Mouse (Mus musculus): ENCODE data around the gene Stat6. TPM values are rescaled to one million over a fixed set of nuclear protein-coding genes. Genes with fewer than 3 reads are reported as not detected.

The Stat6 gene
- polyA plus RNA-seq, 1 experiment from 2014 or later, result 4.3 TPM

DNA sequence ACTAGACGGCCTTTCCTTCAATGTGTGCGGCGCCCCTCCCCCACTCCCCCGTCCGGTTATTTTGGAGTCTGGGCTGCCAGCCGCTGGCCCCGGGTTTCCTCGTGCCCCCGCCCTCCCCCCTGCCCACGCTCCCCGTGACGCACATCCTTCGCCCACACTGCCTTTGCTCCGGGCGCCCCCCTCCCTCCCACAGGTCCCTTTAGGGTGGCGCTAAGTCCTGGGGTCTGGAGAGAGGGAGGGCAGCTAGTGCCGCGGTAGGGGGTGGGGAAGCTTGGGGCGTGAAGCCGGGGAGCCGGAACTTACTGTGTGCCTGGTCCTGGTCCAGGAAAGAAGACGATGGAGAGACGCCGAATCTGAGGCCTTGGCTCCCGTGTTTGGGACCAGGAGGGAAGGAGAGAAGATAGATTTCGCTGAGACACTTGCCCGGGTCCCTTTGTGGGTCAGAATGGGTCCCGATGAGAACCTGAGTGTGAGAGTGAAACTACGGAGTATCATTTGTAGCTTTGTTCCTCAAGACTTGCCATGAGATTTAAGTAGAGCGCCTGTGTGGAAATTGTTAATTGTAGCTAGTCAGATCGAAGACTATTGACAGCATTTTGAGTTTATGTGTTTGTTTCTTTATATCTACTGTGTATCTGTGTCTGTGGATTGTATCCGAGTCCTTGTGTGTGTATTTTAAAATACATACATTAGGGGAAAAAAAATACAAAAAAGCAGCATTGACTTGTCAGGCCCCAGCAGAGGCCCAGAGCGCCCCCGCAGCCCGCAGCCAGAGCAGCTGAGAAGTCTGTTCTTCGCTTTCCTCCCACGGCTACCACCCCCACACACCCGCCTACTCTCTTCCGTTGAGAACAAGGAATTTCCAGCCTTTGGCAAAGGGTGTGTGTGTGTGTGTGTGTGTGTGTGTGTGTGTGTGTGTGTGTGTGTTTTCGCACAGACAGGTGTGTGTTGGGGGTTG is 25.6 kb downstream of the Stat6 start, which contains the start of gene Nab2:
Nab2 (minus strand) TSS at position 476 of the 958 bp plus-strand sequence.
- Histone ChIP-seq H3K27me3 (peaks cover 68% of the 10 kb centered on the region), H3K36me3 (no peaks in the 10 kb centered on the region)

DNA sequence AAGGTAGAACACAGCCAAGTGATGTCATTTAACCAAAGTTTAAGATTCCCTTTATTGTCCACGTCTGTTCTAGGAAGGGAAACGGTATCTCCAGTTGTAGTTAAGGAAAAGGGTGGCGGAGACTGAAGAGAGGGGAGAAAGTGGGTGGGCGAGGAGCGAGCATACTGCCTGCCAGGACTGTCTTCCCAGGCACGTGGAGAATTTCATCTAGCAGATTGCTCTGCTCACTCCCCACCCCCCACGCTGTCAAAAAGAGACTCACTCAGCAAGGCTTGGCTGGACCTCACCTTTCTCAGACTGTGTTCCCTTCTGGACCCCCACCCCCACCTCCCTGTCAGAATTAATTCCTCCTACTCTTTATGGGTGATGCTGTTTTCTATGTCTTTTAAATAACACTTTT is 26.4 kb downstream of the Stat6 start:
- Histone ChIP-seq H3K4me1 (replicated peaks) (peaks cover 48% of the 10 kb centered on the region), H3K4me2 (replicated peaks) (no peak overlapping the region), H3K27me3 (peaks cover 60% of the 10 kb centered on the region), H3K36me3 (no peaks in the 10 kb centered on the region), H3K4me3 (replicated peaks) (no peak overlapping the region), H3K27ac (no peak overlapping the region), H3K9ac (replicated peaks) (no peak overlapping the region), H3K9me3 (no peaks in the 10 kb centered on the region)
- 25% methylated on average over 7 of the region's 7 CpGs for WGBS
- ATAC-seq, result no peak

More for the DNA sequence above, 25.6 kb downstream of the Stat6 start, which contains the start of gene Nab2:
- Histone ChIP-seq H3K4me2 (replicated peaks) (peak within 1 kb of the TSS; percentile 90), H3K9me3 (no peaks in the 10 kb centered on the region), H3K27ac (peak within 1 kb of the TSS; percentile 44), H3K4me3 (replicated peaks) (peak within 1 kb of the TSS; percentile 59), H3K4me1 (replicated peaks) (peaks cover 49% of the 10 kb centered on the region), H3K9ac (replicated peaks) (peak within 1 kb of the TSS; percentile 59)
- ATAC-seq, result no peak
- WGBS, result 3% methylated on average over 40 of the region's 40 CpGs

DNA sequence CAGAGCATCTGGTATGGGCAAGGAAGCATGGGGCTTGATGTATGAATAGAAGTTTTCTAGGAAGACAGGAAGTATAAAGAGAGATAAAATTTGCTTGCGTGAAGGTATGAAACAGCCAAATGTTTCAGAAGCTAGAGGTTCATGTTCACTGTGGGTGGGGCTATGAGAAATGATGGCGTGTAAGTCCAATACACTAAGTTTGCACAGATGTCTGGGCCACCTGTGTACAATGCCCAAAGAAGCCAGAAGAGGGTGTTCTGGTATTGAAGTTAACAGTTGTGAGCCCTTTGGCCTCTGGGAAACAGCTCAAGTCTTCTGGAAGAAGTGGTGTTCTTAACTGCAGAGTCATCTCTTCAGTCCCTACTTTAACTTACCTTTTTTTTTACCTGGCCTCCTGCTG is 27.4 kb downstream of the Stat6 start:
- H3K9me3 ChIP-seq, result no peaks in the 10 kb centered on the region
- no peak overlapping the region for H3K4me3 ChIP-seq (replicated peaks)
- H3K27me3 ChIP-seq, result peaks cover 50% of the 10 kb centered on the region
- H3K36me3 ChIP-seq, result no peaks in the 10 kb centered on the region
- H3K27ac ChIP-seq, result no peak overlapping the region
- peaks cover 40% of the 10 kb centered on the region for H3K4me1 ChIP-seq (replicated peaks)
- 92% methylated on average over 2 of the region's 2 CpGs for WGBS
- H3K9ac ChIP-seq (replicated peaks), result no peak overlapping the region
- no peak for ATAC-seq
- no peak overlapping the region for H3K4me2 ChIP-seq (replicated peaks)

DNA sequence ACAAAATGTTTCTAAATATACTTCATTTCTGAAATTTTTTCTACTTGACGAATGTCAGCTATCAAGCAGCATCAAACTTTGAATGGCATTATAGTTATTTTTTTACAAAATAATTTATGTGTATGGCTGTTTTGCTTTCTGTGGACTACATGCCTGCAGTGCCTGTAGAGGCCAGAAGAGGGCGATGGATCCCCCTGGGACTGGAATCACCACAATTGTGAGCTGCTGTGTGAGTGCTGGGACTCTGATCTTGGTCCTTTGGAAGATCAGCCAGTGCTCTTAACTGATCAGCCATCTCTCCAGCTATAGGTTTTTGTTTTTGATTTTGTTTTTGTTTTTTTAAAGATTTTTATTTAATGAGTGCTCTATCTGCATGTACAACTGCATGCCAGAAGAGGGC is 28.5 kb downstream of the Stat6 start:
- no peaks in the 10 kb centered on the region for H3K36me3 ChIP-seq
- H3K4me1 ChIP-seq (replicated peaks), result peaks cover 34% of the 10 kb centered on the region
- 39% methylated on average over 2 of the region's 2 CpGs for WGBS
- no peak overlapping the region for H3K4me2 ChIP-seq (replicated peaks)
- no peak overlapping the region for H3K27ac ChIP-seq
- no peak for ATAC-seq
- H3K9me3 ChIP-seq, result no peaks in the 10 kb centered on the region
- H3K4me3 ChIP-seq (replicated peaks), result no peak overlapping the region
- no peak overlapping the region for H3K9ac ChIP-seq (replicated peaks)
- peaks cover 39% of the 10 kb centered on the region for H3K27me3 ChIP-seq

DNA sequence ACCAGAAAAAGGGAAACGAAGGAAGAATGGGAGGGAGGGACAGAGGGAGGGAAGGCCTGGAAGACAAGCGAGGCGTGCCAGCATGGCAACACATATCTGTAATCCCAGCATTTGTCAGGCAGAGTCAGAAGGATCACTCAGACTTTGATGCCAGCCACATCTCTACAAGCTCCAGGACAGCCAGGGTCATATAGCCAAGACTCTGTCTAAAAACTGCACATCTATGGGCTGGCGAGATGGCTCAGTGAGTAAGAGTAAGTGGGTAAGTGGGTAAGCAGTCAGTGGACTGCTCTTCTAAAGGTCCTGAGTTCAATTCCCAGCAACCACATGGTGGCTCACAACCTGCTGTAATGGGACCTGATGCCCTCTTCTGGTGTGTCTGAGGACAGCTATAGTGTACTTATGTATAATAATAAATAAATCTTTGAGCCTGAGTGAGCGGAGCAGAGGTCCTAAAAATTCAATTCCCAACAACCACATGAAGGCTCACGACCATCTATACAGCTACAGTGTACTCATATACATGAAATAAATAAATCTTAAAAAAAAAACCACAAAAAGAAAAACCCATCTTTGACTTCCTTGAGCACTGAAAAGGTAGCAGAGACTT is 31.4 kb downstream of the Stat6 start:
- peaks cover 18% of the 10 kb centered on the region for H3K4me1 ChIP-seq (replicated peaks)
- no peak overlapping the region for H3K9ac ChIP-seq (replicated peaks)
- no peak overlapping the region for H3K27ac ChIP-seq
- H3K9me3 ChIP-seq, result no peaks in the 10 kb centered on the region
- ATAC-seq, result no peak
- H3K27me3 ChIP-seq, result 0 out of 2 replicates have a peak, but pooled peaks cover 12% of the 10 kb centered on the region
- H3K4me3 ChIP-seq (replicated peaks), result no peak overlapping the region
- WGBS, result 89% methylated on average over 6 of the region's 6 CpGs
- H3K4me2 ChIP-seq (replicated peaks), result no peak overlapping the region
- H3K36me3 ChIP-seq, result no peaks in the 10 kb centered on the region

DNA sequence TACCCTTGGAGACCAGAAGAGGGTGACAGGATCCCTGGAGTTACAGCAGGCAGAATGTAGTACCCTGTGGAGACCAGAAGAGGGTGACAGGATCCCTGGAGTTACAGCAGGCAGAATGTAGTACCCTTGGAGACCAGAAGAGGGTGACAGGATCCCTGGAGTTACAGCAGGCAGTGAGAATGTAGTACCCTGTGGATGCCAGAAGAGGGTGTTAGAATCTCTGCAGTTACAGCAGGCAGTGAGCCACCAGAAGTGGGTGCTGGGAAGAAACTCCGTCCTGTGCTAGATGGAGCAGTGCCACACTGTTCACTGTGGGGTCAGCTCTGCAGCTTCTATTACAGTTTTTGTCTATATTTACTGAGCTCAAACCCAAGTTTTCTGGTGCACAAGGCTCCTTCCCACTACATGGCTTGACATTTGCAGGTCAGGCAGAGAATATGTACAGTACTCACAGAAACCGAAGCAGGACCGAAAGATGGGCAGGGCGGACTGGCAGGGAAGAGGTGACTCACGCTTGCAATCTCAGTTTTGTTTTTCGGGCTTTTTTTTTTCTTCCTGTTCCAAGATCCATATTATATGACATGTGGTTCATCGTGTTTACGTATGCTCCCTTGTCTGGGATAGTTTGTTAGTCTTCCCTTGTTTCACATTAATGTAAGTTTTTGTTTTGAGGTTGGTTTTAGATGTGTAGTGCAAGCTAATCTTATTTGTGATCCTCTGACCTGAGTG is 32.2 kb downstream of the Stat6 start:
- 0 out of 2 replicates have a peak, but pooled peaks cover 4% of the 10 kb centered on the region for H3K27me3 ChIP-seq
- H3K36me3 ChIP-seq, result no peaks in the 10 kb centered on the region
- no peak overlapping the region for H3K4me3 ChIP-seq (replicated peaks)
- H3K4me2 ChIP-seq (replicated peaks), result no peak overlapping the region
- ATAC-seq, result no peak
- no peak overlapping the region for H3K9ac ChIP-seq (replicated peaks)
- peaks cover 17% of the 10 kb centered on the region for H3K4me1 ChIP-seq (replicated peaks)
- WGBS, result 89% methylated on average over 8 of the region's 8 CpGs
- H3K27ac ChIP-seq, result no peak overlapping the region
- no peaks in the 10 kb centered on the region for H3K9me3 ChIP-seq

DNA sequence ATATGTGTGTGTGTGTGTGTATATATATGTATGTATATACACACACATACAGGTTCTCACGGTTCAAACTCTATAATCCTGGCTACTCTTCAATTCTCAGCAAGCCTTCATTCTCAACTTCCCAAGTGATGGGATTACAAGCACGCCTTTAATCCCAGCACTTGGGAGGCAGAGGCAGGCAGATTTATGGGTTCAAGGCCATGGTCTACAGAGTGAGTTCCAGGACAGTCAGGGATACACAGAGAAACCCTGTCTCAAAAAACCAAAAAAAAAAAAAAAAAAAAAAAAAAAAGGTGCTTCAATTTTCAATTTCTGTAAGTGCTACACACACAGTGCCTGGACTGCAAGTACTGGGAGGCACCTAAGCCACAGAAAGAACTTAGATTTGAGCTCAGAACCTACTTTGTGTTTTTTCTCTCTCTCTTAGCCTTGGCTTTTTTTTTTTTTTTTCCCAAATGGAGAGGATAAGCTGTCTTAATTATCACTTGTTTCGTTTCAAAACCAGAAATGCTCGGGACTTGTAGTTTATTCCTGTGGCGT is 33.1 kb downstream of the Stat6 start:
- no peaks in the 10 kb centered on the region for H3K27me3 ChIP-seq
- no peak overlapping the region for H3K27ac ChIP-seq
- H3K4me2 ChIP-seq (replicated peaks), result peak overlapping the region; percentile 96
- H3K9ac ChIP-seq (replicated peaks), result peak overlapping the region; percentile 49
- H3K36me3 ChIP-seq, result no peaks in the 10 kb centered on the region
- H3K4me3 ChIP-seq (replicated peaks), result peak overlapping the region; percentile 55
- H3K9me3 ChIP-seq, result no peaks in the 10 kb centered on the region
- H3K4me1 ChIP-seq (replicated peaks), result peaks cover 17% of the 10 kb centered on the region
- ATAC-seq, result no peak
- WGBS, result 49% methylated on average over 5 of the region's 5 CpGs

DNA sequence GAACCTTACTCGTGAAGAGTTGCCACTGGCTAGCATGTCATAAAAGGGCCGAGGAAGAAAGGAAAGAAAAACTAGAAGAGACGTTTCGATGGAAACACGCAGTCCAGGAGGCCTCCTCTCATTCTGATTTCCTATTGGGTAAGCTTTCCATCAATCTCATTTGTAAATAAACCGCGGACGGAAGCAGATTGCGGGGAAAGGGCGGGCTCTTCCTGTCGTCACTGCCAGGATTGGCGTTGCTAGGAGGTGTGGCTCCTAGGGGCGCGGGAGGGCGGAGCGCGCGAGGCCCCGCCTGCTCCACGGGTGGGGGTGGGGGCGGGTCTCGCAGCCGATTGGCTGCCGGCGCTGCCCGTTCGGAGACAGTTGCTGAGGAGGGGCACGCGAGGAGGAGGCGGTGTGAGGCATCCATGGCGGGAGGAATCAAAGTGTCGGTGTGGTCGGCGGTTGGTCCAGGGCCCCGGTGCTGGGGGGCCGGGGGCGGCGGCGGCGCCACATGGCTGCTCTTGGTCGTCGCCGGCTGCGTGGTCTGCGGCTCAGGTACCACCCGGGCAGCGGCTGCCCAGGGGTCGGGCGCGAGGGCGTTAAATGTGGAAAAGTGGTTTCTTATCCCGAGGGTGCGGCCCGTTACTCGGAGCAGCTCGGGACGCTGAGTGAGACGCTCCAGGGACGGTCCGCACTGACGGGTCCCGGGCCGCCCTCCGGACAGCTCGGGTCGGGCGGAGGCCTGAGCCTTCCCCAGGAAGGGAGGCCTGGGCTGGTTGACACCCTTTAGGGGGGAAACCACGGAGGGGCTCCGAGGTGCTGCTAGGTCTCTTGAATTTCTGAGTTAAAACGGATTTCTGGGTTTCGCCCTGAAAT is 34.1 kb downstream of the Stat6 start:
- Histone ChIP-seq H3K27me3 (no peaks in the 10 kb centered on the region), H3K9ac (replicated peaks) (peak overlapping the region; percentile 70), H3K36me3 (no peaks in the 10 kb centered on the region), H3K27ac (peak overlapping the region; percentile 56; the same call in 1 of the 2 replicates), H3K4me3 (replicated peaks) (peak overlapping the region; percentile 55), H3K4me2 (replicated peaks) (peak overlapping the region; percentile 96), H3K9me3 (no peaks in the 10 kb centered on the region), H3K4me1 (replicated peaks) (peaks cover 17% of the 10 kb centered on the region)
- peak; percentile 94 for ATAC-seq
- 1% methylated on average over 66 of the region's 71 CpGs for WGBS

DNA sequence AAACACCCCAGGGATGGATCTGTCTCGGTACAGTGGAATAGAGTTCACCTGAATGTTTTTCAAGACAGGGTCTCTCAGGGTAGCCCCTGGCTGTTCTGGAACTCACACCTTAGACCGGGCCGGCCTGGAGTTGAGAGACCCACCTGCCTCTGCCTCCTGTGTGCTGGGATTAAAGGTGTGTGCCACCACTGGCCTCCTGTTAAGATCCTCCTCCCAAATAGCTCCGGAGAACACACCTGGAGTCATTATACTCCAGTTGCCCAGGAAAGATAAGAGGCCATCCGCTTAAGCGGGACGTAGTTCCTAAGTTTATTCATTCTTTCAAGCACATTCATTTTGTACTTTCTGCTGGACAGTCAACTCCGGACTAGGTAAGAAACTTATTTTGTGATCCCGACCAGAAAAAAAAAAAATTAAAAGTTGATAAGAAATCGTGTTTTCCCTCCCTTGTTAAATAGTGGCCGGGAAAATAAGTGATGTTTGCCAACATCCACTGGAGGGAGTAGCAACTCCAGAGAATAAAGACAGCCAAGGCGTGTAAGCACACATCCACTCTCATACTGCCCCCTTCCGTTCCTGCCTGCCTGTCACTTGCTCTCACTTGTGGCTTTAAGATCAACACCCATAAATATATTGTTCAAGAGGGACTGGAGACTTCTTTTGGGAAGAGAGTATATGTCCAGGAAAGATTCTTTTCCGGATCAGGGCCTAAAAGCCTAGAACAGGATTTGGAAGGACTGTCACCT is 35.0 kb downstream of the Stat6 start:
- Histone ChIP-seq H3K27me3 (no peaks in the 10 kb centered on the region), H3K27ac (no peak overlapping the region), H3K9ac (replicated peaks) (peak overlapping the region; percentile 70), H3K4me2 (replicated peaks) (peak overlapping the region; percentile 96), H3K36me3 (no peaks in the 10 kb centered on the region), H3K4me1 (replicated peaks) (peaks cover 17% of the 10 kb centered on the region), H3K4me3 (replicated peaks) (peak overlapping the region; percentile 55), H3K9me3 (no peaks in the 10 kb centered on the region)
- 12% methylated on average over 14 of the region's 14 CpGs for WGBS
- ATAC-seq, result peak; percentile 29

DNA sequence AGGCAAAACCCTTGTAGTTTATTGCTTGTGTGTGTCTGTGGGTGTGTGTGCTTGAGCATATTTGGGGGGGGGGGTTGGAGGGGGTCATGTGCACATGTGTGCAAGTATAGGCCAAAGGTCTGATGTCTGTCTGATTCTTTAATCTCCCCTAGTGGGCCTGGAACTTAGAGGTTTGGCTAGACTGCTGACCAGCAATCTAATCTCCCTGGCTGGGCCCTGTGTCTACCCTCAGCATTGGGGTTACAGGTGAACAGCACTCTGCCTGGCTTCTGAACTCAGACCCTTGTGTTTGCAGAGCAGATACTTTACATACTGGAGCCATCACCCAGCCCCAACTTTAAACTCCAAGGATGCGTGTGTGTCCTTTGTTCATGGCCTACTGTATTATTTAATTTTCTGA is 36.4 kb downstream of the Stat6 start:
- Histone ChIP-seq H3K27me3 (no peaks in the 10 kb centered on the region), H3K27ac (no peak overlapping the region), H3K4me3 (replicated peaks) (no peak overlapping the region), H3K9me3 (no peaks in the 10 kb centered on the region), H3K4me1 (replicated peaks) (peaks cover 17% of the 10 kb centered on the region), H3K36me3 (no peaks in the 10 kb centered on the region), H3K4me2 (replicated peaks) (no peak overlapping the region), H3K9ac (replicated peaks) (no peak overlapping the region)
- no peak for ATAC-seq
- WGBS, result 95% methylated on average over 1 of the region's 1 CpGs

All from midbrain, embryonic 13.5 days (tissue).